Mouse (Mus musculus) liver, adult 2 months (tissue): ENCODE data around the gene Smim15. TPM values are rescaled to one million over a fixed set of nuclear protein-coding genes. Genes with fewer than 3 reads are reported as not detected.

ENCODE experiments used
- DNase-seq: peaks from one replicate; pipeline ENCODE4 v3.0.0-alpha.2; 2011; ENCODE audit warnings: low read depth, low spot score; ENCODE audit errors: extremely low read depth
- H3K27ac ChIP-seq: fragments of 200-500 bp; replicated peaks from 2 replicates; pipeline ENCODE4 v1.5.1; 2012; ENCODE audit warnings: low read depth, mild to moderate bottlenecking, control low read depth, inconsistent platforms, low read length; ENCODE audit not compliant: insufficient read depth
- H3K27me3 ChIP-seq: fragments of 200-500 bp; 2 replicates; pipeline ENCODE4 v1.6.1; 2012; ENCODE audit warnings: mild to moderate bottlenecking, moderate library complexity, low read length, inconsistent platforms; ENCODE audit not compliant: control insufficient read depth, insufficient read depth
- H3K36me3 ChIP-seq: fragments of 200-500 bp; 2 replicates; pipeline ENCODE4 v1.6.1; 2012; ENCODE audit warnings: low read length, inconsistent platforms; ENCODE audit not compliant: control insufficient read depth, insufficient read depth
- H3K4me1 ChIP-seq: fragments of 200-500 bp; 2 replicates; pipeline ENCODE4 v1.6.1; 2011; ENCODE audit warnings: low read length; ENCODE audit not compliant: control insufficient read depth, insufficient read depth
- H3K4me3 ChIP-seq: fragments of 200-500 bp; 2 replicates; pipeline ENCODE4 v1.5.1; 2011; ENCODE audit warnings: low read depth, mild to moderate bottlenecking, control low read depth, low read length, moderate library complexity; ENCODE audit not compliant: insufficient read depth
- H3K79me2 ChIP-seq: fragments of 200-500 bp; 2 replicates; pipeline ENCODE4 v1.6.1; 2012; ENCODE audit warnings: inconsistent platforms, mild to moderate bottlenecking, low read length, moderate library complexity; ENCODE audit not compliant: control insufficient read depth, insufficient read depth
- H3K9ac ChIP-seq: fragments of 200-500 bp; 2 replicates; pipeline ENCODE4 v1.6.1; 2012; ENCODE audit warnings: low read depth, mild to moderate bottlenecking, control low read depth, inconsistent platforms, low read length
- CTCF ChIP-seq: fragments of 200-500 bp; IDR thresholded peaks from 2 replicates; pipeline ENCODE4 v1.5.1; 2011; ENCODE audit warnings: low read depth, low read length, control low read depth
- POLR2A ChIP-seq: fragments of 200-500 bp; IDR thresholded peaks from 2 replicates; pipeline ENCODE4 v1.6.1; 2011; ENCODE audit warnings: low read length, control low read depth; ENCODE audit not compliant: insufficient read depth; ENCODE audit errors: extremely low read depth
- WGBS: fragments of 180-500 bp; shearing (Covaris S2); methylation state at CpG from one replicate; pipeline ENCODE4 v1.1.7; 2018; 5-methylcytosine and 5-hydroxymethylcytosine counted together
- polyA plus RNA-seq: library from polyadenylated mRNA; depleted of rRNA; stranded (reverse); fragments of >200 nt; gene quantifications from 2 replicates; pipeline ENCODE4 v1.2.3, GENCODE M21; 2012; rRNA removed
- total RNA-seq: library from RNA; depleted of rRNA; stranded (reverse); fragments of >200 nt; gene quantifications from 2 replicates; pipeline ENCODE4 v1.2.3, GENCODE M21; 2014; rRNA removed

Gene Smim15
- total and polyA plus RNA-seq, 2 experiments, result 3.5 to 20.4 TPM

DNA sequence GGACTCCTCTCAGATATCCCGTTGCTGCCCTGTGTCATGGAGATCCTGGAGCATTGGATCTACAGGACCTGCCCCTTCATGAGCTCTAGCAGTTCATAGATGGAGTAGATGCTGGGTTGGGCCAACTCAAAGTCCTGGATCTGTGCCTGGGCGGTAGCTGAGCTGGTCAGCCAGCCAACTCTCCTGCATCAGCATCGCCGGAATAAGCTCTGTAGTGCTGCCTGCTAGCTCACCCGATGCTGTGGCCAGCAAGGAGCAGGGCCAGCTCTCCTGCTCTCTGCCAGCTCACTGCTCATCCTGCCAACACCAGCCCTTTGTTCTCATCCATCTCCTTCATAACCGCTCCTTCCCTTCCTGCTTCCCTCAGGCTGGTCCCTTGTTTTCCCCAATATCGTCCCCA lies 51.4 kb downstream of the Smim15 start:
- H3K4me1 ChIP-seq, result peaks cover 7% of the 10 kb centered on the region
- DNase-seq, result peak; percentile 24

GRCm38 (mm10) chr13:108096446-108096845 lies 52.2 kb downstream of the Smim15 start:
- TF ChIP-seq POLR2A (no peak), CTCF (no peak)
- H3K27me3 ChIP-seq, result no peaks in the 10 kb centered on the region
- no peak for DNase-seq
- H3K27ac ChIP-seq, result no peak overlapping the region
- no peak overlapping the region for H3K9ac ChIP-seq
- peaks cover 7% of the 10 kb centered on the region for H3K4me1 ChIP-seq
- no peaks in the 10 kb centered on the region for H3K36me3 ChIP-seq
- no peak overlapping the region for H3K4me3 ChIP-seq
- 43% methylated on average over 7 of the region's 7 CpGs for WGBS
- no peaks in the 10 kb centered on the region for H3K79me2 ChIP-seq

More for the DNA sequence above, 51.4 kb downstream of the Smim15 start:
- Histone ChIP-seq H3K4me3 (no peak overlapping the region), H3K27ac (no peak overlapping the region), H3K27me3 (no peaks in the 10 kb centered on the region), H3K36me3 (no peaks in the 10 kb centered on the region), H3K9ac (no peak overlapping the region), H3K79me2 (no peaks in the 10 kb centered on the region)
- no peak for TF ChIP-seq CTCF
- TF ChIP-seq POLR2A, result no peak
- 46% methylated on average over 7 of the region's 7 CpGs for WGBS

Other genes with a start within 250 kb of the Smim15 start
- 13.0 and 26.1 TPM in 2 replicates for gene Ndufaf2, start 114.2 kb downstream of the Smim15 start, total RNA-seq
- 10.5 and 13.8 TPM in 2 replicates for gene Ndufaf2, start 114.2 kb downstream of the Smim15 start, polyA plus RNA-seq
- gene Ercc8, start 114.3 kb downstream of the Smim15 start, total RNA-seq, result 3.0 and 3.7 TPM in 2 replicates
- gene Ercc8, start 114.3 kb downstream of the Smim15 start, polyA plus RNA-seq, result 3.7 and 3.9 TPM in 2 replicates
- 0.09 and 0.34 TPM in 2 replicates for gene Elovl7, start 170.0 kb downstream of the Smim15 start, total RNA-seq
- 0.05 and 0.07 TPM in 2 replicates for gene Elovl7, start 170.0 kb downstream of the Smim15 start, polyA plus RNA-seq